Mouse (Mus musculus) splenic B cell, adult 2 months (primary cell): ENCODE data around the gene Phactr1.

ENCODE experiments used
- DNase-seq: peaks from one replicate; pipeline ENCODE4 v3.0.0-alpha.2; 2011; ENCODE audit warnings: low read depth, low spot score
- H3K27me3 ChIP-seq: 2 replicates; pipeline ENCODE4 v1.6.1; 2012; ENCODE audit warnings: mild to moderate bottlenecking, low read length, moderate library complexity, mixed read lengths; ENCODE audit not compliant: control insufficient read depth, poor library complexity, insufficient read depth, severe bottlenecking
- H3K36me3 ChIP-seq: 2 replicates; pipeline ENCODE4 v1.6.1; 2012; ENCODE audit warnings: mild to moderate bottlenecking, low read length, moderate library complexity, mixed read lengths; ENCODE audit not compliant: control insufficient read depth, poor library complexity, insufficient read depth, severe bottlenecking

Phactr1 gene

DNA sequence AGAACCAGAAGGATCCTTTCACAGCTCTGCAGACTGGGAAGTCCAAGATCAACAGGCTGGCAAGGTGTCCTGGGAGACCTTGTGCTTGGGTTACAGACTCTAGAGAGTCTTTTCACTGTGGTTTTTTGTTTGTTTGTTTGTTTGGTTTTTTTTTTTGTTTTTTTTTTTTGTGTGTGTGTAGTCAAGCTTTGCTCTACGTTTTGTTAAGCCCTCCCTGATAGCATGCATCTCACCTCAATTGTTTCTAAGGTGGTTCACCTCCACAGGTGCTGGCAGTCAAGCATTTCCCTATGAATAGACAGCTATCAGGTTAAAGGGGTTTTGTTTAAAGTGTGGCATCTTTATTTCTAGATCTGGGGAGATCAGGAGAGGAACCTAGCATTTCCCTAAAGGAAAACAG, 191.7 kb downstream of the Phactr1 start:
- no peak for DNase-seq
- Histone ChIP-seq H3K27me3 (no peaks in the 10 kb centered on the region; the same call in 1 of the 2 replicates), H3K36me3 (no peaks in the 10 kb centered on the region)

GRCm38 (mm10) chr13:42878346-42878745, 197.9 kb downstream of the Phactr1 start:
- no peaks in the 10 kb centered on the region for H3K36me3 ChIP-seq
- DNase-seq, result no peak
- H3K27me3 ChIP-seq, result no peaks in the 10 kb centered on the region

DNA sequence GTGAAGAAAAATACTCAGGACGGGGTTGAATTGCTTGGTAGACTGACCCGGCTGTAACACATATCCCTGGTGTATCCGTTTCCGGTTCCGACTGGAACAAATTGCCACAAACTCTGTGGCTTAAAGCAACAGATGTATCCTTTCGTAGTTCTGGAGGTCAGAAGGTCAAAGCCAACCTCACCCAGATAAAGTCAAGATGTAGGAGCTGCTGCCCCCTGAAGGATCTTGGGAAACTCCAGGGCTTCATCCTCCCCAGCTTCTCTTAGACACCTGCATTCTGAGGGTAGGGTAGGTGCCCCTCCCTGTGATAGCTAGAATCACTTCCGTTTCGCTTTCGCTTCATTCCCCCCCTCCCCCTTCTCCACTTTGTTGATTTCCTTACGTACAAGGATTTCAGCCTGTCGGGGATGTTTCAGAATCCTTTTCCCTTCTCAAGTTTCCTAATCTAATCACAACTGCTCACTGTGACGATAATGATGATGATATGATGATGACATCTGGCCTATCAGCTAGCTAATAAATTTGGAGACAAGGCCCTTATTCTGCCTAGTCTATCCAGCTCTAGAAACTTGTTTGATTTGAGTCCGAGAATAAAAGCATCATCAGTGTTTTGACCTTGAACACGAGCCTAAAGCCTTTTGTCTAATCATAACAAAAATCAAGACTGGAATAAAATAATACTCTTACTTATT, 203.8 kb downstream of the Phactr1 start:
- Histone ChIP-seq H3K27me3 (no peaks in the 10 kb centered on the region), H3K36me3 (no peaks in the 10 kb centered on the region)
- DNase-seq, result no peak

DNA sequence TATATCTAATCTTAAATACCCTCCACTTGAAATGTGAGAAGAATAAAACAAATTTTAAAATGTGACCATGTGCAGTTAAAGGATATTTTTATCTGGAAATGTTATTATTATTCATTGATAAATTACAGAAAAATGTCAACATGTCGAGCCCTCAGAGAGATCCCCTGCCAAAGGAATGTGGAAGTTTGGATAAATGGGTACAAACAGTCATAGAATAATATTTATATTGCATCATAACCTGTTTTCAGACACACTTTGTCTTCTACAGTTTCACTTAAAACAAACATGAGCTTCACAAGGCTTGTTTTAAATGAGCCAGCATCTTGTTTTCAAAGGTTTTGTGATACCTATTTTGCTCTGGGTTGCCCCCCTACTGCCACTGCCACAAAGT, 204.3 kb downstream of the Phactr1 start:
- no peak for DNase-seq
- Histone ChIP-seq H3K36me3 (no peaks in the 10 kb centered on the region), H3K27me3 (no peaks in the 10 kb centered on the region)

DNA sequence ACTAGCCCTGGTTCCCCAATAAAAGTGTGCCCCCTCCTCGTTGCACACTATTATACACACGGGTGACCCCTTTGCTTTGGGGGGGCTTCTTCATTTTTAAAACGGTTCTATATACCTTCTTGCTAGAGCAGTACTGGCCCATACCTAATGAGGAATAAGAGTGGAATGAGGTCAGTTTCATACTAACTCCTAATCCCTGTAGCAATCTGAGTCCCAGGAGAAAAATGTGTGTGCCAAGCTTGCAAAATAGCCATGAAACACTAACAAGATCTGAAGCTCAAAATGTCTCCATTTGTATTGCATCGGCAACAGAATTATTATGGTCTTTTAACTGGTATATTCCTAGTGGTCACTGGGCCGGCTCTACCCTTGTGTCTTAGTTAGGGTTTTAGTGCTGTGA, 207.3 kb downstream of the Phactr1 start:
- Histone ChIP-seq H3K27me3 (no peaks in the 10 kb centered on the region), H3K36me3 (no peaks in the 10 kb centered on the region)
- no peak for DNase-seq

DNA sequence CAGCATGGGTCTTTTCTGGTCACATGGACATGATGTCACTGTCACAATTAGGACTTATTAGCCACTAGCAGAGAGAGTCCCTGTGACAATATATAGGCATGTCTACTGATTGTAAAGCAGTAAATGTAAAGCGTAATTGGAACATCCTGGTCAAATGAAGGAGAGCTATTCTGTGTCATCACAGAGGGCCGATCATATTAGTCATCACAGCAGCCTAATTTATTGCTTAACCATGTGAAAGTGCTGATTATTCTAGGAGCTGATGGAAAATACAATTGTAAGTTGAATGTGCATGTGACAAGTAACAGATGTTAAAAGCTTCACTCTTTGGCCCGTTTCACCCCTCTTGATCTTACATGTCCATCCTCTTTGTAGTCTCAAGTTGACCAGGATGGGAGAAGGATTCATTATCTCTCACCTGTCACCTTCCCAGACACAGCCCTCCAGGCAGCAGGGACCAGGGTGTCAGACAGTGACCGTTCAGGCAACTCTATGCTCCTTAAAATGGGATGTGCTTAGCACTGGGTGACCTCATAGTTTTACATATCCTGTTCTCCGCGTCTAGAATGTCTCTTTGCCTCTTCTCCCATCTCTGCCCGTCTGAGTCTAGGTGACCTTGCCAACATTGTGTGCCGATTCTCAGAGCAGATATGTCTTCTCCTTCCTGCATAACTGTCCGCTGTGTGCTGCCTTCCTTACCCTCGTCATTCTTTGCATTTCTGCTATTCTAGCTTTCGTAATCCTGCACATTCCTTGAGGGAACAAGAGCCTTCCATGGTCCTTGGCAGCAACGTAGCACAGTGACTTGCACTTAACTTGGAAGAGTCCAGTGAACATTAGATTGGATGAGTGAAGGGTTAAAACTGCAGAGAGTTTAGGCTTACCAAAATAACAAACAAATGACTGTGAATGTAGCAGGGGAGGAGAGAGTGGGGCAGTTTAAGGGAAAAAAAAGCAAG, 209.4 kb downstream of the Phactr1 start:
- H3K36me3 ChIP-seq, result no peaks in the 10 kb centered on the region
- no peak for DNase-seq
- no peaks in the 10 kb centered on the region for H3K27me3 ChIP-seq

- H3K36me3 ChIP-seq, result no peaks in the 10 kb centered on the region
- no peaks in the 10 kb centered on the region for H3K27me3 ChIP-seq
- no peak for DNase-seq
Measured at GRCm38 (mm10) chr13:42890651-42891050, 210.2 kb downstream of the Phactr1 start.

- no peak for DNase-seq
- Histone ChIP-seq H3K36me3 (no peaks in the 10 kb centered on the region), H3K27me3 (no peaks in the 10 kb centered on the region)
Measured at GRCm38 (mm10) chr13:42894016-42894415, 213.6 kb downstream of the Phactr1 start.

DNA sequence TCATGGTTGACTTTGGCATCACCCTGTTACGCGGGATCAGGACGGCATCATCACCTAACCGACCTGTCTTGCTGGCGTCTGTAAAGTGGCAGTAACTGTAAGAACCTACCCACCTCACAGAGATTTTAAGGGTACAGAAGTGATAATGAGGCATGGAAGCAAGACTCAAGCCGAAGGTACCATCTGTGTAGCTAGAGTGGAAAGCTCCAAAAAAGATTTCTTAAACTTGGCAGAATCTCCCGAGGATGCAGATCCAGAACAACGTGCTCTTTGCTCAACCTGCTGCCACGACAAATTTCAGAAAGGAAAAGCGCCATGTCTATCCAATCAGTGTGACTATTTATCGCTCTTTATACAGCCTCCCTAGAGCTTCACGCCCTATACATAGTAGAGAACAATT, 214.2 kb downstream of the Phactr1 start:
- no peaks in the 10 kb centered on the region for H3K36me3 ChIP-seq
- DNase-seq, result no peak
- H3K27me3 ChIP-seq, result no peaks in the 10 kb centered on the region

- Histone ChIP-seq H3K27me3 (no peaks in the 10 kb centered on the region), H3K36me3 (no peaks in the 10 kb centered on the region)
- no peak for DNase-seq
Measured at GRCm38 (mm10) chr13:42895980-42896379, 215.6 kb downstream of the Phactr1 start.

GRCm38 (mm10) chr13:42899611-42900010, 219.2 kb downstream of the Phactr1 start:
- H3K36me3 ChIP-seq, result no peaks in the 10 kb centered on the region
- DNase-seq, result no peak
- no peaks in the 10 kb centered on the region for H3K27me3 ChIP-seq

GRCm38 (mm10) chr13:42901837-42902236, 221.4 kb downstream of the Phactr1 start:
- no peaks in the 10 kb centered on the region for H3K27me3 ChIP-seq
- no peaks in the 10 kb centered on the region for H3K36me3 ChIP-seq
- no peak for DNase-seq

DNA sequence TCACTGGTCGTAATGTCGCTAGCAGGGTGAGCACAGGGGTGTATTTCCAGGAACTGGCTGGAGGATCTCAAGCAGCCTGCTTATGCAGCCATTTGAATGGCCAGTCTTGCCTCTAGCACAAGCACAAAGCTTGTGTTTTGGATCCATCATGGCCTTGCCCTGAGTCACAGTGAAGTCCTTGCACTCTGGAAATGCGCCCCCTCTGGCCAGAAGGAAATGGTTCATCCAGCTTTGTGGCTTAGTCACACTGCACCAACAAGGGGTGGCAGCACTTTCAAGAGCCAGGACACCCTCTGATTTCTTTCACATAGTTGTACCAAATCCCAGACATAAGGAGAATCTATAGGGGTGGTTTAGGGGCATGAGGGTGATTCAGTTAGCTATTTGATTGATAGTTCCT, 222.4 kb downstream of the Phactr1 start:
- DNase-seq, result no peak
- Histone ChIP-seq H3K27me3 (no peaks in the 10 kb centered on the region), H3K36me3 (no peaks in the 10 kb centered on the region)

DNA sequence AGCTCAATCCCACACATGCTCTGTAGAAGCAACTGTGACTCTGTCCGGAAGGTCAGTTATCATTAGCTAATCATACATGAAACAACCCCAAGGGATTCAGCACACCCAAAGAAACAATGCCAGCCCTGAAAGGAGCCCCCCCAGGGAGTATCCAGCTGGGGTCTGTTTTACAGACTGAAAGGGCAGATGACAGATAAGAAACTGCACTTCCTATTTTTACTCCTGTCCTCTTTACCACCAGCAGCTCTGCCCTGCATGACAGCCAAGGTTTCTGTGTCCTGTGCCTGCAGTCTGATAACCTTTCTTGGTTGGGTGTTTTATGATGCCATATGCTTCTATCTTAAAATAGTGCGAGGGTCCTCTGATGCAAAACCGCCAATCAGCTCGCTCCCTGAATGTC, 225.4 kb downstream of the Phactr1 start:
- no peaks in the 10 kb centered on the region for H3K27me3 ChIP-seq
- H3K36me3 ChIP-seq, result no peaks in the 10 kb centered on the region
- no peak for DNase-seq

GRCm38 (mm10) chr13:42906990-42907389, 226.6 kb downstream of the Phactr1 start:
- Histone ChIP-seq H3K36me3 (no peaks in the 10 kb centered on the region), H3K27me3 (no peaks in the 10 kb centered on the region)
- no peak for DNase-seq
